Mouse (Mus musculus): ENCODE measurements at regions not wholly inside any gene's neighbourhood (a gene's known extent, or its start where the extent isn't known, plus 50 kb on each side); places are given as distances from the start of the nearest gene placed in this dataset.

GRCm38 (mm10) chr13:83124651-83125050, 379.2 kb upstream of the Mef2c start:
- WGBS = 89% methylated on average over 2 of the region's 2 CpGs

GRCm38 (mm10) chr13:83126438-83126837, 377.4 kb upstream of the Mef2c start:
- Histone ChIP-seq H3K27me3 (ENCODE audit: low read depth, poor library complexity, severe bottlenecking) (no peaks in the 10 kb centered on the region), H3K9me3 (replicated peaks) (no peaks in the 10 kb centered on the region), H3K36me3 (no peaks in the 10 kb centered on the region), H3K4me1 (peaks cover 9% of the 10 kb centered on the region), H3K27ac (replicated peaks) (no peak overlapping the region), H3K4me3 (no peak overlapping the region)
- 84% methylated on average over 2 of the region's 2 CpGs for WGBS
- DNase-seq (ENCODE audit: low spot score) = no peak

More at GRCm38 (mm10) chr13:83124651-83125050, 379.2 kb upstream of the Mef2c start:
- no peak overlapping the region for H3K27ac ChIP-seq (replicated peaks)
- DNase-seq (ENCODE audit: low spot score) = no peak
- H3K36me3 ChIP-seq = no peaks in the 10 kb centered on the region
- H3K4me1 ChIP-seq = peaks cover 4% of the 10 kb centered on the region; the same call in 1 of the 2 replicates
- H3K9me3 ChIP-seq (replicated peaks) = no peaks in the 10 kb centered on the region
- H3K27me3 ChIP-seq (ENCODE audit: low read depth, poor library complexity, severe bottlenecking) = no peaks in the 10 kb centered on the region
- no peak overlapping the region for H3K4me3 ChIP-seq

GRCm38 (mm10) chr13:83131129-83131981, 372.5 kb upstream of the Mef2c start:
- DNase-seq (ENCODE audit: low spot score) = peak; percentile 38
- Histone ChIP-seq H3K4me1 (peaks cover 31% of the 10 kb centered on the region), H3K27ac (replicated peaks) (0 out of 2 replicates have a peak overlapping the region, but pooled peaks have one; percentile 13), H3K36me3 (no peaks in the 10 kb centered on the region), H3K27me3 (ENCODE audit: low read depth, poor library complexity, severe bottlenecking) (peaks cover 10% of the 10 kb centered on the region; the same call in 1 of the 2 replicates), H3K4me3 (no peak overlapping the region), H3K9me3 (replicated peaks) (no peaks in the 10 kb centered on the region)
- WGBS = 18% methylated on average over 7 of the region's 7 CpGs

GRCm38 (mm10) chr13:83131982-83132354, 371.9 kb upstream of the Mef2c start:
- WGBS = 34% methylated on average over 1 of the region's 1 CpGs
- Histone ChIP-seq H3K27me3 (ENCODE audit: low read depth, poor library complexity, severe bottlenecking) (peaks cover 10% of the 10 kb centered on the region; the same call in 1 of the 2 replicates), H3K36me3 (no peaks in the 10 kb centered on the region), H3K9me3 (replicated peaks) (no peaks in the 10 kb centered on the region), H3K4me3 (no peak overlapping the region), H3K4me1 (peaks cover 31% of the 10 kb centered on the region), H3K27ac (replicated peaks) (no peak overlapping the region)
- DNase-seq (ENCODE audit: low spot score) = no peak

GRCm38 (mm10) chr13:83132671-83133638, 370.9 kb upstream of the Mef2c start:
- DNase-seq (ENCODE audit: low spot score) = no peak
- 80% methylated on average over 7 of the region's 7 CpGs for WGBS
- Histone ChIP-seq H3K4me3 (no peak overlapping the region), H3K27me3 (ENCODE audit: low read depth, poor library complexity, severe bottlenecking) (peaks cover 10% of the 10 kb centered on the region; the same call in 1 of the 2 replicates), H3K4me1 (peaks cover 31% of the 10 kb centered on the region), H3K9me3 (replicated peaks) (no peaks in the 10 kb centered on the region), H3K27ac (replicated peaks) (no peak overlapping the region), H3K36me3 (no peaks in the 10 kb centered on the region)

GRCm38 (mm10) chr13:83143316-83143715, 360.5 kb upstream of the Mef2c start:
- Histone ChIP-seq H3K9me3 (replicated peaks) (no peaks in the 10 kb centered on the region), H3K4me3 (no peak overlapping the region), H3K27me3 (ENCODE audit: low read depth, poor library complexity, severe bottlenecking) (no peaks in the 10 kb centered on the region), H3K27ac (replicated peaks) (no peak overlapping the region), H3K4me1 (no peaks in the 10 kb centered on the region), H3K36me3 (no peaks in the 10 kb centered on the region)
- no peak for DNase-seq (ENCODE audit: low spot score)
- WGBS = 90% methylated on average over 3 of the region's 3 CpGs

- DNase-seq (ENCODE audit: low spot score) = no peak
- Histone ChIP-seq H3K36me3 (no peaks in the 10 kb centered on the region), H3K27ac (replicated peaks) (no peak overlapping the region), H3K4me1 (no peaks in the 10 kb centered on the region), H3K4me3 (no peak overlapping the region), H3K9me3 (replicated peaks) (no peaks in the 10 kb centered on the region), H3K27me3 (ENCODE audit: low read depth, poor library complexity, severe bottlenecking) (no peaks in the 10 kb centered on the region)
- WGBS = 82% methylated on average over 1 of the region's 1 CpGs
Observed at GRCm38 (mm10) chr13:83154626-83155124, 349.2 kb upstream of the Mef2c start.

- 68% methylated on average over 2 of the region's 2 CpGs for WGBS
- Histone ChIP-seq H3K27ac (replicated peaks) (no peak overlapping the region), H3K27me3 (ENCODE audit: low read depth, poor library complexity, severe bottlenecking) (no peaks in the 10 kb centered on the region), H3K4me1 (peaks cover 7% of the 10 kb centered on the region), H3K9me3 (replicated peaks) (no peaks in the 10 kb centered on the region), H3K36me3 (no peaks in the 10 kb centered on the region), H3K4me3 (no peak overlapping the region)
- no peak for DNase-seq (ENCODE audit: low spot score)
Observed at GRCm38 (mm10) chr13:83159969-83160368, 343.9 kb upstream of the Mef2c start.

- H3K9me3 ChIP-seq (replicated peaks) = no peaks in the 10 kb centered on the region
- H3K4me1 ChIP-seq = peaks cover 7% of the 10 kb centered on the region
- no peak for DNase-seq (ENCODE audit: low spot score)
- no peak overlapping the region for H3K4me3 ChIP-seq
- H3K36me3 ChIP-seq = no peaks in the 10 kb centered on the region
- 89% methylated on average over 4 of the region's 4 CpGs for WGBS
- no peaks in the 10 kb centered on the region for H3K27me3 ChIP-seq (ENCODE audit: low read depth, poor library complexity, severe bottlenecking)
- H3K27ac ChIP-seq (replicated peaks) = no peak overlapping the region
Observed at GRCm38 (mm10) chr13:83162761-83163160, 341.1 kb upstream of the Mef2c start.

- no peak for DNase-seq (ENCODE audit: low spot score)
- Histone ChIP-seq H3K9me3 (replicated peaks) (no peaks in the 10 kb centered on the region), H3K27me3 (ENCODE audit: low read depth, poor library complexity, severe bottlenecking) (no peaks in the 10 kb centered on the region), H3K4me3 (no peak overlapping the region), H3K27ac (replicated peaks) (no peak overlapping the region), H3K36me3 (no peaks in the 10 kb centered on the region), H3K4me1 (no peaks in the 10 kb centered on the region)
- 85% methylated on average over 2 of the region's 2 CpGs for WGBS
Observed at GRCm38 (mm10) chr13:83175086-83175485, 328.7 kb upstream of the Mef2c start.

- H3K4me1 ChIP-seq = no peaks in the 10 kb centered on the region
- no peak overlapping the region for H3K4me3 ChIP-seq
- H3K27me3 ChIP-seq (ENCODE audit: low read depth, poor library complexity, severe bottlenecking) = no peaks in the 10 kb centered on the region
- H3K36me3 ChIP-seq = no peaks in the 10 kb centered on the region
- no peak overlapping the region for H3K27ac ChIP-seq (replicated peaks)
- DNase-seq (ENCODE audit: low spot score) = no peak
- no peaks in the 10 kb centered on the region for H3K9me3 ChIP-seq (replicated peaks)
- 87% methylated on average over 3 of the region's 3 CpGs for WGBS
Observed at GRCm38 (mm10) chr13:83201931-83202671, 301.7 kb upstream of the Mef2c start.

- no peaks in the 10 kb centered on the region for H3K4me1 ChIP-seq
- H3K27me3 ChIP-seq (ENCODE audit: low read depth, poor library complexity, severe bottlenecking) = no peaks in the 10 kb centered on the region
- 92% methylated on average over 1 of the region's 1 CpGs for whole genome bisulfite sequencing
- no peak overlapping the region for H3K4me3 ChIP-seq
- DNase-seq (ENCODE audit: low spot score) = no peak
- H3K9me3 ChIP-seq (replicated peaks) = no peaks in the 10 kb centered on the region
- no peaks in the 10 kb centered on the region for H3K36me3 ChIP-seq
- no peak overlapping the region for H3K27ac ChIP-seq (replicated peaks)
Observed at GRCm38 (mm10) chr13:83206622-83207021, 297.2 kb upstream of the Mef2c start.
